Mouse (Mus musculus) inflammation-experienced regulatory T-cells, adult 6 months (primary cell): ENCODE data around the gene Ucp3. TPM values are rescaled to one million over a fixed set of nuclear protein-coding genes. Genes with fewer than 3 reads are reported as not detected.

ENCODE experiments used
- ATAC-seq: one replicate; pipeline ENCODE4 v1.8.0; 2017
- polyA plus RNA-seq, 3 experiments: library from polyadenylated mRNA; unstranded; fragments of 100-300 nt; shearing (Covaris generic); gene quantifications; one replicate each; pipeline ENCODE4 v1.2.1; 2017

Gene Ucp3
- under 1 TPM in 1 of 3 experiments, not detected in 2; 0.55 TPM for polyA plus RNA-seq

DNA sequence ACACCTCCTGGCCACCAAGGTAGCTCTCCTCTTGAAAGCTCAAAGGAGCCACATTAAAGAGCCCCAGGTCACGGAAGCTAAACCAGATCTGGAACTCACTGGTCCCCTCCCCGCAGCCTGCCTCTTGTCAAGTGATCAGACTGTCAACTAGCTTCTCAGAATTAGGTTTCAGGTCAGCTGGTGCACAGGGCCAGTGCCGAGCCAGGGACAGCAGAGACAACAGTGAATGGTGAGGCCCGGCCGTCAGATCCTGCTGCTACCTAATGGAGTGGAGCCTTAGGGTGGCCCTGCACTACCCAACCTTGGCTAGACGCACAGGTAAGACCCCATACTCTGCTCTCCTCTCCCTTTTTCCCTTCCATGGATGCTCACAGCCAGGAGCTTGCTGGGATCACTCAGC lies at the start of gene Ucp3:
Gene Ucp3 (plus strand): TSS at position 214 of the 400 bp plus-strand sequence.
- ATAC-seq: no peak

DNA sequence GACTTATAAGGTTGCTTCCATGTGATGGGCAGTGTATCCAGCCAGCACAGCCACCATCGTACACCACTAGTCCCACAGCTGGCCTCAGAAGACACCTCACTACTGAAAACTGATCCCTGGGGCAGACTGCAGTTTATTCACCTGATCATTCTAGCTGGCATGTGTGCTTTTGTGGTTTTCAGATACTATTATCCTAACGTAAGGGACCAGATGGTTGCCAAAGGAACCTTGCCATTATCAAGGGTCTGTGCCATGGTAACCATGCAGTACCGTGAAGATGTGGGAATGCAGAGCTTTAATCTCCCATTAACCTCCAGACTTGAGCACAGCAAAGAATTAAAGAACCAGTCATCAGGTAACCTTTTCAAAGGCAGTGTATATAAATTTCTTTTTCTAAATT lies 47.0 kb upstream of the Ucp3 start:
- ATAC-seq: no peak

DNA sequence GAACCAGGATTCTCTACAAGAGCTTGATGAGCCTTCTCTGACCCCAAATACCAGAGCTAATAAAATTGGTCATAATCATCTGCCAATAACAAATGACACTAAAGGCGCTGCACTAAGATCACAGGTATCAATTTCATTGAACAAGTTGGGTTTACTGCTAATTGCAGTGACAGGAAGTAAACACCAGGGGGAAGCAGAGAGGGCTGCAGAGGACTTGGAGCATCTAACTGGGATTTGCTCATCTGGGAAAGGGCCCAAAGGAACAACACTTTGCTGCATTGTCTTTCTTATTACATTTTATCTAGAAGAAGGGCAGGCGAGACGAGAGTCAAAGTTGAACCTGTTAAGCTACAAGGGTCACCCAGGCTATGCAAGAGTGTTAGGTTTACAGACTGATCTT lies 43.7 kb upstream of the Ucp3 start:
- ATAC-seq: peak; percentile 58

DNA sequence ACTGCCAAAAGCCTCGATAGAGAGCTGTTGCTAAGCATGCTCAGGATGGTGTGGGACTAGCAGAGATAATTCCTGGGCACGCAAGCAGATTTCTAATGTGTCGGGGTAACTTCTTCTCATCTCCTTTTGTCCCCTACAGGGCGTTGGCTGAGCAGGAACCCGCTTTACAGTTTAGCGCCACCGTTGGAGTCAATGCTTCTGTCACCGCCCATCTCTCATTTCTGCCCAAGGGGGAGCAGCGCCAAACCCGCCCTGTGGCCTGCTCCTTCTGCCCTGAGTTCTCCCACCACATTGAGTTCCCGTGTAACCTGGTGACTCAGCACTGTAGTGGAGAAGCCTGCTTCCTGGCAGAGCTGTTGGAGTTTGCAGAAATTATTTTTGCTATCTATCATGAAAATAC lies 42.9 kb upstream of the Ucp3 start:
- no peak for ATAC-seq

DNA sequence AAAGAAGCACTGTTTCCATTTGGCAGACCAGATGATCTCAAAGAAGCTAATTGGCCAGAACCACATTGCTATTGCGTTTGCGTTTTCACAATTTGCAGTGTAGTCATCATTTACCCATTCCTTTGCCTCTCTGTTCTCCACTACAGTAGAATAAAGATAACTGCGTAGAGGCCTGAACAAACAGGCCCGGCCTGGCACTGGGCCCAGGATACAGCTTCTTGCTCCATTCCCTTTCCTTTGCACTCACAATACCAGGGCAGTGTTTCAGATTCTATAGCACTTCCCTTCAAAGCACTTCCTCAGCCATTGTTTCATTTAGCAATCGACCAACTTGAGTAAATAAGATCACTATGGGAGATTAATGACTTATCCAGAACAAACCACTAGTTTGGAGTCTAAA lies 41.7 kb upstream of the Ucp3 start:
- no peak for ATAC-seq

DNA sequence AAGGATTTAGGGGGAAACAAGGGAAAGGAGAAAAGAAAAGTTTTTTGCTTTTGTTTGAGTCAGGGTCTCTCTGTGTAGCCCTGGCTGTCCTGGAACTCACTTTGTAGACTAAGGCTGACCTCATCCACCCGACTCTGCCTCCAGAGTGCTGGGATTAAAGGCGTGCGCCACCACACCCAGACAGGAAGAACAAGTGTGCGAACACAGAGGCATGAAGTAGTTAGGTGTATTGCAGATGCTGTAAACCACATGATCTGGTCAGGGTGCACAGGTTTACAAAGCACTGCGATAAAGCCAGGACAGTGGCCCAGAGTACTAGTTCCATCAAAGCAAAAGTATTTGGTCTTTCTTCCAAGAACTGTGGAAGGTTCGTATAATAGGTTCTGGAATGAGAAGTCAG lies 39.5 kb upstream of the Ucp3 start:
- ATAC-seq: no peak

DNA sequence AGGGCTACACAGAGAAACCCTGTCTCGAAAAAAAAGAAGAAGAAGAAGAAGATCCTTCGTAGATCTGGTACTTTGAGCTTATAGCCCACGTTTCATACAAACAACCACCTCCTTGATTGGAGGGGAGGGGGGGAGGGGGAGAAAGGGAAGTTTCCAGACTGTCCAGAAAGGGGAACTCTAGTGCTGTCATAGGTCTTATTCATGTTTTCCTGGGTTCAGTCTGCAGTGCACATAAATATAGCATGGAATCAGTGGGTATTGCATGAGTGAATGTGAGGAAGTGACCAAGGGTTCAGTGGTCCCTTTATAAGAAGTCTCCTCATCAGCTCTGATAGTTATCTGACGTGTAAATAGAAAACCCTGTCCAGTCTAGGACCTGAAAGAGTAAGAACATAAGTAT lies 29.1 kb upstream of the Ucp3 start:
- no peak for ATAC-seq

DNA sequence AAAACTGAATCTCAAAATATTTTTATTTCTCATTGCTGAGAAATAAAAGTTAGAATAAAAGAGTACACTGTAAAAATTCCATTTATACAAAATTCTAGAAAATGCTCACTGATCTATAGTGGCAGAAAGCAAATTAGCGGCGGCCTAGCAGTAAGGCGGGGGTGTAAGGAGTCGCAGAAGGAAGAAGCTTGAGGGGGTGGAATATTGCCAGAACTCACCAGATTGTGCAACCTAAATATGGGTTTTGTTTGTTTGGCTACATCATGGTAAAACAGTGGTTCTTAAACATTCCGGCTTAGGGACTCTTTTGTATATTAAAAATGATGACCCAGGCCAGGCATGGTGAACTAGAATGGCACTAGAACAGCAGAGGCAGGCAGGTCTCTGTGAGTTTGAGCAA lies 26.5 kb upstream of the Ucp3 start:
- ATAC-seq: no peak

DNA sequence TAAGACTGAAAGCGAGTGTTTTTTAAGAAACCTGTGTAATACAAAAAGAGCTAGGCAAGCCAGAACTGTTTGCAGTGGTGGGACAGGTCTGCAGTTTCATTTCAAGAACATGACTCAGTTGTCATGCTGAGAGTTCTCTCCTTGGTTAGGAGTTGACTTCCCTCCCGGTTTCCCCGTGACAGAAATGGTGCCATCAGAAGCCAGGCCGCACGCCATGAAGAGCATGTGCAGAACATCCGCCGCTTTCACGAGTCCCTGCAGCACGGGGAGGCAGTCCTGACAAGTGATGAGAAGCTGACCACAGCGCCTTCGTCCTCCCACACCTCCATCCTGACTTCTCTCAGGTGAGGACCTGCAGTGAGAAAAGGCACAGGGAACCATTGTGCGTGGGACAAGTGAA lies 24.3 kb upstream of the Ucp3 start:
- ATAC-seq: peak; percentile 27

DNA sequence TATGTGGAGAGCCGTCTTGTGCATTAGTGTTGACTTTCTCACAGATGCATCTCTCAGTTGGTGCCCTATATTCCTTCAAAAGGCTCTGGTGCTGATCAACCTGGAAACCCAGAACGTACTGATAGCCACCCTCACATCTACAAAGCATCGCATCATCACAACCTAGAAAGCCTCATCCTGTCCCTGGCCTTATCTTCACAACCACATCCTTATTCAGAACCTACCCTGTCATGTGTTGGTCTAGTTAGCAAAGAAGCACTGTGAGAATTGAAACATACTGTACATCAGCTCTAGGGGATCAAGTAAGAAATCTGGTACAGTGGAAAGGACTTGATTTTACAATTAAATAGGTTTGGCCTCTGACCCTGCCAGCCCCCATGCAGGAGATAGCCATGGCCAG lies 23.8 kb upstream of the Ucp3 start:
- ATAC-seq: peak; percentile 99

DNA sequence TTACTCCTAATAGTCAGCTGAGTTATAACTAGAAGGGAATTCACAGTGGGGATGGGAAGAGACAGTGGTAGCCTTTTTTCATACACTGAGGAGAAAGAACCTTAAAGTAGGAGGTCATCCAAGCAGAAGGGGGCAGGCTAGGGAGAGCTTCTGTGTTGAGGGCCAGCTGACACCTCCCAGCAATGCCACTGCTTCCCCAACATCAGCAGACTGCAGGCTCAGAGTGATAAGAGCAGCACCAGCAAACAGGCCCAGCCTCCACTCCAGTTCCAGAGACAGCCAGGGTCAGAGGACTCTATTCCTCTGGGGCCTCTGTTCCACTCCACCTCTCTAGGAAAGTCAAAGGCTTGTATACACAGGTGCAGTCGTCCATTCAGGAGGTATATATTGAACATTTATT lies 14.6 kb upstream of the Ucp3 start:
- no peak for ATAC-seq

DNA sequence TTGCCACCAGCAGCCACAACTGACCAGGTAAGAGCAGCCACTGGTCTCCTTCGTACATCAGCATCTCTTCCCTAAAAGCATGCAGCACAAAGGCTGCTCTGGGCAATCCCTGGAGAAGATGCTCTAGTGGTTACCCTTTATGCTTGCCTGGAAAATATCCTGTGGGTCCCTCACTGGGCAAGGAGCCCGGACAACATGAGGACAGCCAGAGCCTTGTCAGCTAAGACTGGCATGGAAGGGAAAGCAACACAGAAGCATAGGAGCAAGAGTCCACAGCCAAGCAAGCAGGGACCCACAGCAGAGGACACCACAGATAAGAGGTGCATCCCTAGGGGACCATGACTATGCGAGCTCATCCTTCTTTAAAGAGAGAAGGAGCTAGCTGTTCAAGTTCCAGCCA lies 12.9 kb upstream of the Ucp3 start:
- ATAC-seq: no peak

DNA sequence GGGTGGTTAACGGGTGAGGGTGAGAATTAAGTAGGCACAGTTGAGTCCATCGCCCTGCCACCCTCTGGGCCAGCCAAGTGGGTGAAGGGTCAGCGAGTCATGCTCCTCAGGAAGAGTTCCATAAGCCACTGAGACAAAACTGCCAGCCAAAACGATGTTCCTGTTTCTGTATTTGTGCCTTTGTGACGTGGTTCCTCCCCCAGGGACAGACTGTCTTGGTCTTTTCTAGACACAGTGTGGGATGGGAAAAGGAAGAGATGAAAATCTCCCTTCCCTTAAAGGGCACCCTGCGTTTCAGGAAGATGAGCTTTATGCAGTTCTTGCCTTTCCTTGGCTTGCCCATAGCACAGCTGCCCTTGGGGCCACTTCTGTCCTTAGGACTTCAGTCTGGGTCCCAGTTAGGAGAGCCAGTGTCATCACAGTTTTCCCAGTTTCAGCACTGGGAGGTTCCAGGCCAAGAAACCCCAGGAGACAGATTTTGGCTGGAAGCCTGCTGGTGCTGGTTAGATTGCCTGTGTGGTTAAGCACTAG lies 11.1 kb upstream of the Ucp3 start:
- no peak for ATAC-seq

DNA sequence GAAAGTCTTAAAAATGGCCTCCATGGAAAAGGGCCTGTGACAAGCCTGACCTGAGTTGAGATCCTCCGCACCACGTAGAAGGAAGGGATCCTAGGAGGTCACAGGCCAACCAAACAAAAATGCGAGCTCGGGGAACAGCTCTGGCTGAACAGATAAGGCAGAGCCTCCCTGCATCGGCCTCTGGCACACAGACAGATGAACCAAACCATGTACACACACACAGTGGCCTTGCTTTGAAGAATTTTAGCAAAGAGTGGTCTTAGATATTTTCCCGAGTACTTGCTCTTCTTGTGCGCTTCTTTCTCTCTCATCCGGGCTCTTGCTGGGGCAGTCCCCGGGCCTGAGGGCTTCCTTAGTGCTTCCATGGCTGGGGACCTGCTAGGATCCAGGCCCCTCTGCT lies 9.6 kb upstream of the Ucp3 start:
- no peak for ATAC-seq

DNA sequence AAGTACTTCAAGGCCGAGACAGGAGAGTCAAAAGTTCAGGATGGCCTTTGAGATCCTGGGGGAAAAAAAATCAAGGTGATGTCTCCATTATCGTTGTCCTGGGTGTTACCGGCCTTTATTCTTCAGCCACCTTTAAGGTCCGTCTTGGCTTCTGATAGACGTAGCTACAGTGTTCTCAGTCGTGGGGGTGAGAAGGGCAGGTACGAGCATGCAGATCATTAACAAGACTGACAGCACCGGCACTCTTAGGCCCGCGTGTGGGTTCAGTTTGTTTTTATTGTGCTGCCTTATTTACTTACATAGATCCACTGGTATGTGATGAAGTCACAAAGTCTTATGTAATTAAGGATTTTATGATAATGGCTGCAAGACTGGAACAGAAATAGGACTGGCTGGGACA lies 9.0 kb upstream of the Ucp3 start:
- ATAC-seq: no peak

DNA sequence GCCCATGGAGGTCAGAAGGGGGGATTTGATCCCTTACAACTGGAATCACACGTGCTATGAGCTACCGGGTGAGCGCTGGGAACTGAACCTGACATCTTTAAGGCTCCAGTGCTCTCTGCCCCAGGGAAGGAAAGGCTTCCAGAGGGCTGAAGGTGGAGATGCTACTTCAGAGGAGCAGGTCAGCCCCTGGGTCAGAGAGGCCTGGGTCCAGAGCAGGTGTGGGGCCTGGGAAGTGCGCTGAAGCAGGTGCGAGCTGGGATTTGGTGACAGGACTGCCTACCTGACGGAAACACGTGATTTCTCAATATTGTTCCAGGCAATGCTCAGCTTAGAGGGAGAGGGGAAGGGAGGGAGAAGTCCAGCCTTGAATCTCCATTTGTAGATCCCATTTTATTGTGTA lies 8.5 kb upstream of the Ucp3 start:
- ATAC-seq: no peak

DNA sequence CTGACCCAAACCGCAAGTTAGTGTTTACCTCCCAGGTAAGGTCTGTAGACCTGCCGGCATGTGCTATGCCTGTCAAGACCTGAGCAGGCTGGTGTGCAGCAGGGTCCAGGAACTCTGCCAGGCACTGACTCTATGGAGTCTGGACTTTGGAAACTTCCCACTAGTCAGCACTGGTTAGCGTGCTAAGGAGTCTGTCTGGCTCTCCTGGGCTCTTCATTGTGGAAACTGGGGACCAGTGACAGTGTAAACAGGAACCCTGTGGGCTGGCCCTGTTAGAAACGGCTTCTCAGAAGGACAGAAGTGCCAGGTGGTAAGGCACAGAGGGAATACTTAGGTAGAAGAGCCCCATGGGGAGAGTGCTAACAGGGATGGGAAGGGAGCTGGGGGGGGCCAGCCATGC lies 7.5 kb upstream of the Ucp3 start:
- ATAC-seq: no peak

DNA sequence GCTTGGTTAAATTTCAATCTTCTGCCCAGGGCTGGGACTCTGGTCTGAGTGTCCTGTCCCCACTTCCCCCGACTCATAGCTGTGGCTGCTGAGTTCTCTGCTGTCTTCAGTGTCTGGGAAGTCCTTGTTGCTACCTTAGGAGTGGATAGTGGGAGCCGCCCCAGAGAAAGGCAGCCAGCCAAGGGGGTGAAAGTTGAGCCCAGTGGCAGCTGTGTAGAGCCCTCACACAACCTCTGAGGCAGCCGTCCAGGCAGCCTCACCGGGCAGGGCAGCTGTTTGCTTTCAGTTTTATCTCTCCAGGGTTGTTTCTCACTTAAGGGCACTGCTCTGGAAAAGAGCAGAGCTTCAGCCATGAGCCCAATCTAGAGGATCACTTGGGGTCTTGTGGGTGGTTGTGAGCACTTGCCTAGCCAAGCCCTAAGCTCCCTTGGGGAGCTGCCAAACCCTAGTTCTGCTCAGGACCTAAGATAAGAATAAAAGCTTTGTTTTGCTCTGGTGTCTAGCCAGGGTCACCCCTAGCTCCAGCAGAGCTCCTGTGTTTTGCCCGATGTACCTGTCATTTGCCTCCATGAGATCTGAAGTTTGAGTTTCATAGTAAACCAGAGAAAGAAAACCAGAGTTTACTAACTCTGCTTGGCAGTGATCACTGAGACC lies 7.0 kb upstream of the Ucp3 start:
- no peak for ATAC-seq

DNA sequence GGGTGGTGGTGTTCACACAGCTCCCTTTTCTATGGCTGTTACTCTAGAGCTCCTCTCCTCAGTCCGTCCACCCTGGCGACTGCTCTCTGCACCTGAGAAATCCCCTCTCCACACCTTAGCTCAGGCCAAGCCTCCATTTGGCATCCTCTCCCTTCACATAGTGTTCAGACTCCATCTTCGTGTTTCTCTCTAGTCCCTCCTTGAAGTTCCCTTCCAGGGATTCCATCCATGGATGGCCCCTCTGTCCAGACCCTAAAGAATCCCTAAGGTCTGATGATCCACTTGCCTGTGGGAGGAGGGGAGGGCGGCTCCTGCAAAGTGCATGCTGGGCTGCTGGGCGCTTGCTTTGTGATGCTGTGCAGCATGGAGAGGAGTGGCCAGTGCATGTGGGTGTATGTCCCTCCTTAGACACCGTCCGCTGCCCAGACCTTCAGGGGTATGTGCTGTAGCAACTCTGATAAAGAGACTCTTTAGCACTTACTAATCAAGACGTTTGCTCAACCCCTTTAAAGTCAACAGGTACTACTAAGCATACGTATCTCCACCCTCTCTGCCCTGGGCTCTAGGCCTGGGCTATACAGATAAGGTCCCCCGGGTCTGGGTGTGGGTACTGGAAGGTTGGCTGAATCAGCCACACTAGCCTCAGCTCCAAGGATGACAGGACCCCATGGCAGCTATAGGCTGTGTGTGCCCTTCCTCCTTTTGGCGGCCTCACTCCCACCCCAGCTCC lies 5.8 kb upstream of the Ucp3 start:
- no peak for ATAC-seq

DNA sequence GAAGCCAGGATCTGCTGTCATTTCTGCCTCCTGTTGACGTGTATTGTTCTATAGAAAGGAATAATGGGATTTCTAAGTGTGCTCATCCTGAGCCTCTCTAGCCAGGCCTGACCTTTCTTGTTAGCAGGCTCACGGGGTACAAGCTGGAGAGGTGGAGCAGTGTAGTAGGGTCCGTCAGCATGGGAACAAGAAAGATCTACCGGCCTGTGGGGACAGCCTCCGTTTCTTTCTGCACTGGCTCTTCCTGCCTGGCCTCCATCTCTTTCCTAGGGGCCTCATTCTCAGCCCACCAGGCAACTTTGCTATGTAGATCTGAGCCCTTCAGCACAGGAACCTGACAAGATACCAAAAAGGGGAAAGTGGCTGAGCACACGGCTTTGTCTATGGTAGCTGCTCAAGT lies 4.0 kb upstream of the Ucp3 start:
- ATAC-seq: no peak

DNA sequence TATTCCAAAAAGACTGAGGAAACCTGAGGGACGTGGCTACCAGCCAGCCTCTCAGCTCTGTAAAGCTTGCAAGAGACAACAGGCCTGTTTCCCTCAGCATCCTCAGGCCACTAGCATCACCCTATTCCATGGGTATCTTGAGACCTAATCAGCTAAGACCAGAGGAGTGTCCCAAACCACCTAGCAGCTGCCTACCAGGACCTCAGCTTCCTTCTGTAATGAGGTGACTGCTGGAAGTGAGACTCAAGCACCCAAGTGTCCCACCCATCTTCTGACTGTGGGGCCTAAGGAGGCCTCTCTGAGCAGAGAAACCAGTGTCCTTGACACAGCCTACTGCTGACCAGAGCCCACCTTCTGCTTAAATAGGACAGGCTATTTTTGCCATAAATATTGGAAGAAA lies 3.3 kb upstream of the Ucp3 start:
- no peak for ATAC-seq

DNA sequence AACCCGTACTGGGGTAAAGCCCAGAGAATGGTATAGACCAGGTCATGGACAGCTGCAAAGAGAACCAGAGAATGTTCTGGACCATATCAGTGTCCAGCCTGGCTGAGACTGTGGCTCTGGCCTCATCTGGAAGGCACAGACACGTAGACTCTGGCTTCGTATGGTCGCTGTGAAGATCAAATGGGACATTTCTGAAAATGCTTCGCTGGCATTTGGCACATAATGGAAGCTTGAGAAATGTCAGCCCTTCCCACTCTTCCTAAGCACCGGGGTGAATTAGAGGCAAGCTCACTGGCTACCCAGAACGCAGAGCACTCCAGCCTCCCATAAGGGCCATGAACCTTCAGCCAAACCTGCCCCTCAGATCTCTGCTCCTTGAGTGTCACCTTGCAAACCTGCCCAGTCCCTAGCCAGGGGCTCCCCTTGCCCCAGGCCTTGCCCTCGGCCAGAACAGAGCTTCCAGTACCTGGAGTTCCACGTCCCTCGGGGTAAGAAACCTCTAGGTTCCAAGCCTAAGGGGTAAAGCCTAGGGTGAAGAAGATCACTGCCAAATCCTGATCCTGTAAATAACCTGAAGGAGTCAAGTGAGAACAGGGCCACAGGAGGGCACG lies 1.9 kb upstream of the Ucp3 start:
- no peak for ATAC-seq

DNA sequence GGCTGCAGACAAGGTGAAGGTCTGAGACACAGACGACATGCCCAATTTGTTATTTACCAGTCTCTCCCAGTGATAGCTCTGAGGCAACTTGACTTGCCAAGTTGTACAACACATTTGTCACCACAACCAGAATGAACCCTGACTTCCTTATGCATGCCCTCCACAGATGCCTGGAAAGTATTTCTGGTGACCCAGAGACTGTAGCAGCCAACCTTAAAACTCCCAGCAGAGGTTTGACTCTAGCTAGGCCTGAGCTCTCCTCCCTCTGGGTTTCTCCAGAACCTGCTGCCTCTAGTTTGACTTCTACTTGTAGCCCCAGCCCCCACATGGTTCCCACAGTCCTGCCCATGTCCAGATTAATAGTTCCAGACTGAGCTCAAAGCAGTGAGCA lies 1.4 kb upstream of the Ucp3 start:
- ATAC-seq: no peak

DNA sequence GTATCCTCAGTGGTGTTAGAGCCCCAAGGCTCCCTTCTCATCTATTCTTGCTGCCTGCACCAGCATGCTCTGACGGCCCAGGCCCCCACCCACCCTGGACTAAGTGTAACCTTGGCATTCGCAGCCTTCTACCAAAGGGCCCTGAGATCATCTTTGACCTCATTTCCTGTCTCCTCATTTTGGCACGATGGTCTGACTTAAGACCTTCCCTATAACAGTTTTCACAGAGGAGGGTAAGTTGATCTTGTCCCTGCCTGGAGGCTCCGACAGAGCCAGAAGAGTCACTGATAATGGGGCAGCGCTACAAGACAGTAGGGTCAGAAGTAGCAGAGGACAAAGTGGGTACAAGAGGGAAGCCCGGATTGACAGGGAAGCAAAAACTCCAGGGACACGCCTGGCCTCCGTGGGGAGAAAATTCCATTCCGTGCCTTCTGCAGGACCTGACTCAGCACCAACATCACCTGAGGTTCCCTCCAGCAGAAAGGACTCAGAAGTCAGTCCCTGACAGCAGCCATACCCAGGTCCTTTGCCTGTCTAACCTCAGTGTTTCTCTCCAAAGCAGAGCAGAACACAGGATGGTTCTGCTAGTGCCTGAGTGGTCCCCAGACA lies 1.2 kb downstream of the Ucp3 start:
- no peak for ATAC-seq
